Mouse (Mus musculus) liver, postnatal 0 days (tissue): ENCODE measurements at regions not wholly inside any gene's neighbourhood (a gene's known extent, or its start where the extent isn't known, plus 50 kb on each side); places are given as distances from the start of the nearest gene placed in this dataset.

Experiments
- ATAC-seq: fragments of 200-750 bp; cut with Nextera tagmentation; 2 replicates; pipeline ENCODE4 v1.8.0; 2017; ENCODE audit warnings: mild to moderate bottlenecking, moderate library complexity
- DNase-seq: peaks from one replicate; pipeline ENCODE4 v3.0.0-alpha.2; 2016
- H3K27ac ChIP-seq: fragments of 300-500 bp; sonication (generic); 2 replicates; pipeline ENCODE4 v1.5.1; 2014; ENCODE audit warnings: antibody characterized with exemption, moderate library complexity, mild to moderate bottlenecking, low read depth
- H3K27me3 ChIP-seq: fragments of 300-500 bp; sonication (generic); 2 replicates; pipeline ENCODE4 v1.6.1; 2014; ENCODE audit warnings: low read length, control low read depth, mixed read lengths; ENCODE audit not compliant: insufficient read depth
- H3K36me3 ChIP-seq: fragments of 300-500 bp; sonication (generic); replicated peaks from 2 replicates; pipeline ENCODE4 v1.6.1; 2014; ENCODE audit warnings: mild to moderate bottlenecking, control low read depth, low read length, moderate library complexity, mixed read lengths; ENCODE audit not compliant: insufficient read depth
- H3K4me1 ChIP-seq: fragments of 300-500 bp; sonication (generic); 2 replicates; pipeline ENCODE4 v1.6.1; 2014; ENCODE audit warnings: antibody characterized with exemption, mild to moderate bottlenecking, control low read depth; ENCODE audit not compliant: insufficient read depth
- H3K4me2 ChIP-seq: fragments of 300-500 bp; sonication (generic); 2 replicates; pipeline ENCODE4 v1.6.1; 2014; ENCODE audit warnings: low read depth, mild to moderate bottlenecking, low read length, moderate library complexity, mixed read lengths
- H3K4me3 ChIP-seq: fragments of 300-500 bp; sonication (generic); 2 replicates; pipeline ENCODE4 v1.5.1; 2014; ENCODE audit warnings: low read depth, low read length
- H3K9ac ChIP-seq: fragments of 300-500 bp; sonication (generic); replicated peaks from 2 replicates; pipeline ENCODE4 v1.6.1; 2014; ENCODE audit warnings: mild to moderate bottlenecking, moderate library complexity
- H3K9me3 ChIP-seq: fragments of 300-500 bp; sonication (generic); 2 replicates; pipeline ENCODE4 v1.6.1; 2016; ENCODE audit warnings: mild to moderate bottlenecking, control low read depth, low read length, mixed read lengths
- CTCF ChIP-seq: sonication (generic); IDR thresholded peaks from 2 replicates; pipeline ENCODE4 v1.5.1; 2016; ENCODE audit warnings: antibody characterized with exemption, low read depth
- EP300 ChIP-seq: IDR thresholded peaks from 2 replicates; pipeline ENCODE4 v1.6.1; 2016; ENCODE audit warnings: antibody characterized with exemption, low read depth, mild to moderate bottlenecking
- WGBS: fragments of 180-500 bp; shearing (Covaris S2); extraction: QIAGEN DNeasy Blood & Tissue Kit; methylation state at CpG from one replicate; pipeline ENCODE4 v1.1.7; 2014; ENCODE audit not compliant: insufficient replicate concordance; 5-methylcytosine and 5-hydroxymethylcytosine counted together

DNA sequence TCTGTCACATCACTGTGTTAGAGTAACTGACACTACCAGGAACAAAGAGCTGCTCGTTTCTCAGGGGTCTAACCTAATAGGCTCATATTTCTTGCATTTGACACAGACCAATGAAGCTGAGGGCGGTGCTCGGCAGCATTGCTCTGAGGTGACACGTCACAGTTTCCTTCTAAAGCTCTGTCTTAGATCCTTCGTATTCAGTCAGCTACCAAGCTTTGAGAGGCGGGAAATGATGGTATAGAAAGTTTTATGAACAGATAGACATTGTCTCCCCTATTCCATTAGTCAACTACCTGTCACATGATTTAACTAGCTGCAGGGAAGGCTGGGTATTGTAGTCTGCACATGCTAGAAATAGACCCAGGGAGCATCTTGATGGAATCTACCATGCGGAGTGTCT is 60.2 kb upstream of the Egfl6 start:
- Histone ChIP-seq H3K27me3 (no peaks in the 10 kb centered on the region), H3K4me2 (no peak overlapping the region), H3K4me1 (no peaks in the 10 kb centered on the region), H3K27ac (no peak overlapping the region), H3K9ac (no peak overlapping the region), H3K4me3 (no peak overlapping the region), H3K36me3 (no peaks in the 10 kb centered on the region), H3K9me3 (no peaks in the 10 kb centered on the region)
- ATAC-seq (no peak), DNase-seq (no peak)
- TF ChIP-seq EP300: no peak
- TF ChIP-seq CTCF: no peak
- 59% methylated on average over 7 of the region's 7 CpGs for WGBS

DNA sequence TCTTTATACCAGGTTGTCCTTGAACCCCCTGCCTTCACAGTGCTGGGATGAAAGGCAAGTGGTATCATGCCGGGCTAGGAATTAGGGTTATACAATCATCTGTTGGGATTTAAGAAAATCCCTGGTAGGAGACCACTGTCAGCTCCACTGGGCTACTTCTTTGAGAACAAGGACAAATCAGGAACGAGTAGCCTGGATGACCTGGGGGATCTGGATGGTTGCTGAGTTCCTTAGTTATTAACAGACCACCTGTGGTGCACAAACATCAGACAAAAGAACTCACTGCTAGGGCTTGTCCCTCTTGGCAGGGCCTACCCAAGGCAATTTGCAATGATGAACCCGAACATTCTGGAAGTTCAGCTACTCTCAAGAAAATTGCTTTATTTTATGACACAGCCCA is 55.7 kb upstream of the Egfl6 start:
- no peak overlapping the region for H3K9ac ChIP-seq
- no peaks in the 10 kb centered on the region for H3K36me3 ChIP-seq
- no peak overlapping the region for H3K27ac ChIP-seq
- no peak overlapping the region for H3K4me3 ChIP-seq
- ATAC-seq (no peak), DNase-seq (no peak)
- no peaks in the 10 kb centered on the region for H3K9me3 ChIP-seq
- H3K27me3 ChIP-seq: no peaks in the 10 kb centered on the region
- WGBS: 68% methylated on average over 3 of the region's 3 CpGs
- no peak for TF ChIP-seq EP300
- TF ChIP-seq CTCF: no peak
- H3K4me2 ChIP-seq: no peak overlapping the region
- no peaks in the 10 kb centered on the region for H3K4me1 ChIP-seq

DNA sequence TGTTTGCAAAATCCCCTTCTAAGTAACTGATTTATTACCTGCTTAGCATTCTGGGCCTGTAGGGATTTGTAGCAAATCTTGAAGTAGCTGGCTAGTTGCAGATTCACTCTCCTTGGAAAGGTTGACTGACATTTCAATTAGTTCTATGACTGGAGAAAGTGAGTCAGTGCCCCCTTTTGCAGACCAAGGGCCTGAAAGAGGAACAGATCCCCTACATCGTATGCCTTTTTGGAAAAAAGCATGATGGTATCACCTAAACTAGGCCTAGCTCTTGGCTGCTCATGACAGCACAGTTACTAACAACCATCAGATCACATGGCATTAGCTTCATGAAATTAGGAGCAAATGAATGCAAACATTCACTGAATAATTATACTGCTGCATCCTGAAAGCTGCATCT is 54.7 kb upstream of the Egfl6 start:
- H3K4me3 ChIP-seq: no peak overlapping the region
- H3K27ac ChIP-seq: no peak overlapping the region
- TF ChIP-seq EP300: no peak
- TF ChIP-seq CTCF: no peak
- no peaks in the 10 kb centered on the region for H3K9me3 ChIP-seq
- no peaks in the 10 kb centered on the region for H3K36me3 ChIP-seq
- 58% methylated on average over 1 of the region's 1 CpGs for WGBS
- H3K4me1 ChIP-seq: no peaks in the 10 kb centered on the region
- H3K27me3 ChIP-seq: no peaks in the 10 kb centered on the region
- DNase-seq (no peak), ATAC-seq (no peak)
- H3K9ac ChIP-seq: no peak overlapping the region
- no peak overlapping the region for H3K4me2 ChIP-seq
